Mouse (Mus musculus): ENCODE results near the gene Arhgef17. TPM values are rescaled to one million over a fixed set of nuclear protein-coding genes. Genes with fewer than 3 reads are reported as not detected.

Arhgef17 gene
- polyA plus RNA-seq, 1 experiment from 2014 or later = 6.5 TPM

DNA sequence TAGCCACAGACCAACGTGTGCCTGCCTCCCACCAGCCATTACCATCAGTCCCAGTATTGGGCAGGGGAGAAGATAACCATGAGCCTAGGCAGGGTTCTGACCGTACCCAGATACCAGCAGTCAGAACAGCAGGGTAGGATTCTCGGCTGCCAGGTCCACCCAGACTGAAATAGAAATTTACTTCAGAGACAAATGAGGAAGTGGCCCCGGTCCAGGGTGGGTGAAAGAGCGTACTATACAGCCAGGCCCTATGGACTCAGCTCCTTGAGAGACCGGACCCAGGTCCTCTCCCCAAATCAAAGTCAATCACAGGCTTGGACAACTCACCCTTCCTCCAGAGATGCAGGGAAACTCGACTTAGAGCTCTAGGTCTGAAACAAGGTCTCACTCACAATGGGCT, 29.2 kb upstream of the Arhgef17 start:
- Histone ChIP-seq H3K27me3 (ENCODE audit: poor library complexity, severe bottlenecking) (no peaks in the 10 kb centered on the region), H3K4me3 (no peak overlapping the region), H3K9me3 (no peaks in the 10 kb centered on the region), H3K27ac (no peak overlapping the region), H3K4me1 (peaks cover 18% of the 10 kb centered on the region), H3K36me3 (replicated peaks) (no peaks in the 10 kb centered on the region)
- 81% methylated on average over 7 of the region's 7 CpGs for WGBS
- DNase-seq (ENCODE audit: extremely low spot score, low spot score) = no peak

DNA sequence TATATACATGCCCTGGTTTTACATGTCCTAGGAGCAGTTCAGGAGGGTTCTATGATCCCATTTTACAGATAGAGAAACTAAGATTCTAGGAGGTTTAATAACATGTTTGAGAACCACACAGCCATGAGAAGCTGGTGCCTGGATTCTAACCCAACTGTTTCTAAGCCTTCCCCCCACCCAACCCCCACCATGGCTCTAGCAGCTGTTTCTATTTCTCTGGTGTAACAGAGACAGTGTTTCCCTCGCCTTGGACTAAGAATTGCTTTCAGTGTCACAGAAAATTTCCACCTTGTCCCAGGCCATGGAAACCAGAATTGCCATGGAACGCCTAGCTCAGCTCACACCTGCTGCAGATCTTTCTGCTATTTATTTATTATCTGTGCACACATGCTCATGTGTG, 28.6 kb upstream of the Arhgef17 start:
- Histone ChIP-seq H3K27ac (no peak overlapping the region), H3K4me1 (peaks cover 14% of the 10 kb centered on the region), H3K9me3 (no peaks in the 10 kb centered on the region), H3K4me3 (no peak overlapping the region), H3K36me3 (replicated peaks) (no peaks in the 10 kb centered on the region), H3K27me3 (ENCODE audit: poor library complexity, severe bottlenecking) (no peaks in the 10 kb centered on the region)
- 73% methylated on average over 2 of the region's 2 CpGs for WGBS
- DNase-seq (ENCODE audit: extremely low spot score, low spot score) = no peak

DNA sequence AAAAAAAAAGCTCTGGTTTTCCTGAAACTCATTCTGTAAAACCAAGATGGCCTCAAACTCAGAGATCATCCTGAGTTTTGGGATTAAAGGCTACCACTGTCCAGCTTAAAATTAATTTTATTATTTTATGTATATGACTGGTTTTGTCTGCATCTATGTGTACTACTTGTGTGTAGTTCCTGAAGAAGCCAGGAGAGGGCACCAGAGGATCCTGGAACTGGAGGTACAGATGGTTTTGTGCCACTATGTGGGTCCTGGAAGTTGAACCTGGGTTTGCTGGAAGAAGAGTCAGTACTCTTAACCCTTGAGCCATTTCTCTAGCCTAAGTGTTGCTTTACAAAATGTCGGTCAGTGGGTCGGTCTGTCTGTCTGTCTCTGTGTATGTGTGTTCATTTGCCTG, 26.5 kb upstream of the Arhgef17 start:
- Histone ChIP-seq H3K27me3 (ENCODE audit: poor library complexity, severe bottlenecking) (no peaks in the 10 kb centered on the region), H3K4me3 (no peak overlapping the region), H3K4me1 (peaks cover 3% of the 10 kb centered on the region), H3K36me3 (replicated peaks) (no peaks in the 10 kb centered on the region), H3K27ac (no peak overlapping the region), H3K9me3 (no peaks in the 10 kb centered on the region)
- no peak for DNase-seq (ENCODE audit: extremely low spot score, low spot score)
- 90% methylated on average over 2 of the region's 2 CpGs for WGBS

DNA sequence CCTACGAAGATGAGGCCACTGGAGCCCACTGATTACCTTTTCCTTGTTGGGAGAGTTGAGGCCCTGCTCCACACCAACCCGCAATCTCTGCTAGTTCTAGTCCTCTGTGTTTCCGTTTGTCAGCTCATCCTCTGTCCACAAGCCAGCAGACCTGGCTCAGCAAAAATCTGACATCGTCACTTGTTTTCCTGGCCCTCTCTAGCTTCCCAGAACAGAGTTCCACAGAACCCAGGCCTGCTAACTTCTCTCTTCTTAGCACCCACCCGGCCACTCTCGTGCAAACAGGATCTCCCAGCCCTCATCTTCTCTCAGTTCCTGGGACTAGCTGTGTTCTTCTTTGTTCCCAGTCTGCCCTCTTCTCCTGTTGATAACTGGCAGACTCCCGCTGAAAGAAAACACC, 20.8 kb upstream of the Arhgef17 start:
- H3K27me3 ChIP-seq (ENCODE audit: poor library complexity, severe bottlenecking) = no peaks in the 10 kb centered on the region
- 89% methylated on average over 7 of the region's 7 CpGs for WGBS

DNA sequence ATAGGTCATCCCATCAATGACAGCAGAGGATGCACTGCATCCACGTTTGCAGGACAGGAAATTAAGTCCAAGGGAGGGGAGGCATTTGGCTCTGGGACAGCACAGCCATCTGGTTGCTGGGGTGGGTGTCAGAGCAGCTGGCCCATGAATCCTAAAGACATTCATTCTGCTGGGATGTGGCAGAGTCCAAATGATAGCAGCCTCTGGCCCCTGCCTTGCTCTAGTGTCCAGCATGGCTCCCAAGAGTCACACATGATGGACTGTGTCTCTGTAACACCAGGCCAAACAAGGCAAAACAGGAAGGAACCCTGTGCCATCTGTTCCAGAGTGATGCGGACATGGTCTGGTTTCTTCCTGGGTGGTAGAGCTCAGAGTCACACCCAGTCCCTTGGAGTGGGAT, 20.0 kb upstream of the Arhgef17 start:
- H3K9me3 ChIP-seq = no peaks in the 10 kb centered on the region
- WGBS = 75% methylated on average over 2 of the region's 2 CpGs
- H3K36me3 ChIP-seq (replicated peaks) = no peaks in the 10 kb centered on the region
- no peak overlapping the region for H3K27ac ChIP-seq
- H3K27me3 ChIP-seq (ENCODE audit: poor library complexity, severe bottlenecking) = no peaks in the 10 kb centered on the region
- no peak for DNase-seq (ENCODE audit: extremely low spot score, low spot score)
- H3K4me3 ChIP-seq = no peak overlapping the region
- H3K4me1 ChIP-seq = peaks cover 22% of the 10 kb centered on the region

More for the DNA sequence above, 20.8 kb upstream of the Arhgef17 start:
- Histone ChIP-seq H3K4me1 (peaks cover 20% of the 10 kb centered on the region), H3K4me3 (no peak overlapping the region), H3K9me3 (no peaks in the 10 kb centered on the region), H3K36me3 (replicated peaks) (no peaks in the 10 kb centered on the region), H3K27ac (no peak overlapping the region)
- no peak for DNase-seq (ENCODE audit: extremely low spot score, low spot score)

DNA sequence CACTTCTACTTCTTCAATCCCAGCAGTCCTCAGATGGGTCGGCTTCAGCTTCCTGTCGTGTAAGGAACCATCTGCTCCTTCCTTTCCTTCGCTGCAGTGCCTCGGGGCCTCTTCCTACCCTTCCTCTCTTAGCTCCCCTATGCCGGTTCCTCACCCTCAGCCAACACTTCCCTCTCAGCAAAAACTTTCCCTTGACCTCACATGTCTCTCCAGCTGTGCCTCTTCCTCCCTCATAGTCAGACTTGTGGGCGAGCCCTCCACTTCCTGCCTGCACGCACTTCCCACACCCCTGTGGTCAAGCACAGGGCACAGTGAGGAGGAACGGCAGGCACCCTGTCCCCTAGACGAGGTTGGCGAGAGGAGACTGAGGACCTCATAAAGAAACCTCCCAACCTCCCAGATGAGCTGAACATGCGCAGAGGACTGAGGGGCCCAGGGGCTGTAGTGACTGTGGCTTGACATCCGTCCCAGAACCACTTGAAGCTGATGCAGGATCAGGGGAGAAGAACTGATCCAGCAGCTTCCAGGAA, 18.6 kb upstream of the Arhgef17 start:
- no peak for DNase-seq (ENCODE audit: extremely low spot score, low spot score)
- no peaks in the 10 kb centered on the region for H3K36me3 ChIP-seq (replicated peaks)

DNA sequence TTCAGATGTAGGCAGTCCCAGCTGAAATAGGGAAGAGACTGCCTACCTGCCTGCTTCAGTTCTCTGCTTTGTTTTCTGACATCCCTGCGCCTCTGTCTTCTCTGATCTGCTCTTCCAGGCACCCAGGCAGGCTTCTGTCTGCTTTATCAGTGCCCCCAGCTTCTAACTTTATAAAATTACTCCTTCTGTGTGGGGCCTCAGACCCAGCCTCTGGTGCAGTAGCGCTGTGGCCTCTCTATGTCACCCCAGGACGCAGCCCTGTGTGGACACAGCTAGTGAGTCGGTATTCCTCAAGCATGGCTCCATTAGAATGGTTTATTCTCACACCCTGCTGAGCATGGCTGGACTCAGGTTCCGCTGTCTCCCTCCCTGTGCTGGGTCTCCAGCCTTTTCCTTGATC, 18.1 kb upstream of the Arhgef17 start:
- 66% methylated on average over 5 of the region's 5 CpGs for WGBS
- Histone ChIP-seq H3K36me3 (replicated peaks) (no peaks in the 10 kb centered on the region), H3K27ac (peak overlapping the region; percentile 21; the same call in 1 of the 2 replicates), H3K9me3 (no peaks in the 10 kb centered on the region), H3K4me3 (no peak overlapping the region), H3K4me1 (peaks cover 28% of the 10 kb centered on the region), H3K27me3 (ENCODE audit: poor library complexity, severe bottlenecking) (no peaks in the 10 kb centered on the region)
- DNase-seq (ENCODE audit: extremely low spot score, low spot score) = no peak

More for the DNA sequence above, 18.6 kb upstream of the Arhgef17 start:
- Histone ChIP-seq H3K27ac (peak overlapping the region; percentile 62; the same call in 1 of the 2 replicates), H3K27me3 (ENCODE audit: poor library complexity, severe bottlenecking) (no peaks in the 10 kb centered on the region), H3K9me3 (no peaks in the 10 kb centered on the region), H3K4me1 (peaks cover 28% of the 10 kb centered on the region), H3K4me3 (no peak overlapping the region)
- WGBS = 70% methylated on average over 12 of the region's 12 CpGs

DNA sequence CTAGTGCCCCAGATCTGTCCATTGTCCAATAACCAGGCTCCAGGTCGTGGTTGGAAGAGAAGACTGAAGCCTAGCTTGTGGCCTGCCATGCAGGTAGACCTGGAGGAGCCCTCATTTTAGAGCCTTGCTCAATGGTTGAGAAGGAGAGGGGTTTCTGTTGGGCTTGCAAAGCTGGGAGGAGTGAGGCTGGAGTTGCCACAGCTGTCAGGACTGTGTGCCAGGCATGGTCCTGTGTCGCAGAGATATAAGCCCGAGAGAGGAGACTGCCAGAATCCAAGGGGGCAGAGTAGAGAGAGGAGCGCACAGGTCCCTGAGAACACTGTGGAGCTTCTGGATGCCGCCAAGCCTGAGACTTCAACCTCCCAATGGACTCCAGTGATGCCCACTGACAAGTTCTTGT, 12.8 kb upstream of the Arhgef17 start:
- WGBS = 85% methylated on average over 5 of the region's 5 CpGs
- Histone ChIP-seq H3K27ac (peak overlapping the region; percentile 79; the same call in 1 of the 2 replicates), H3K4me1 (peaks cover 30% of the 10 kb centered on the region), H3K27me3 (ENCODE audit: poor library complexity, severe bottlenecking) (peaks cover 10% of the 10 kb centered on the region; the same call in 1 of the 2 replicates), H3K4me3 (no peak overlapping the region), H3K9me3 (no peaks in the 10 kb centered on the region), H3K36me3 (replicated peaks) (no peaks in the 10 kb centered on the region)
- DNase-seq (ENCODE audit: extremely low spot score, low spot score) = no peak

DNA sequence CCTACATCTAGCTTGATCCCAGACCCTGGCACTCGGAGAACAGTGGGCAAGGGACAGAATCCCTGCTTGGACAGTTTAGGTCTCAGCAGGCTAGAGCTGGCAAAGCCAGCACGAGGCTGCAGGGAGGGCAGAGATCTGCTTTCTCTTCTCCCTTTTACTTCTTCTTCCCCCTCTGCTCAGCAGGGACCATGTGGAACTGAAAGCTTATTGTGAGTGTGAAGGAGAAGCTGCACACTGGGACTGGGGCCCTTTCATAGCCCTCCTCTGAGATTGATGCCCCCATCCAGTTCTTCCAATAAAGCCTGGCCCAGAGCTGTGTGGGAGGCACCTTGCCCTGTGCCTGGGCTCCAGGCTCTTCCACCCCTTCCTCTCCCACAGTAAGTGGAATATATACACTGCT, 12.4 kb upstream of the Arhgef17 start:
- H3K9me3 ChIP-seq = no peaks in the 10 kb centered on the region
- no peak overlapping the region for H3K4me3 ChIP-seq
- no peak for DNase-seq (ENCODE audit: extremely low spot score, low spot score)
- H3K27me3 ChIP-seq (ENCODE audit: poor library complexity, severe bottlenecking) = peaks cover 10% of the 10 kb centered on the region; the same call in 1 of the 2 replicates
- peak overlapping the region; percentile 79 for H3K27ac ChIP-seq
- peaks cover 30% of the 10 kb centered on the region for H3K4me1 ChIP-seq
- 74% methylated on average over 2 of the region's 2 CpGs for WGBS
- no peaks in the 10 kb centered on the region for H3K36me3 ChIP-seq (replicated peaks)

DNA sequence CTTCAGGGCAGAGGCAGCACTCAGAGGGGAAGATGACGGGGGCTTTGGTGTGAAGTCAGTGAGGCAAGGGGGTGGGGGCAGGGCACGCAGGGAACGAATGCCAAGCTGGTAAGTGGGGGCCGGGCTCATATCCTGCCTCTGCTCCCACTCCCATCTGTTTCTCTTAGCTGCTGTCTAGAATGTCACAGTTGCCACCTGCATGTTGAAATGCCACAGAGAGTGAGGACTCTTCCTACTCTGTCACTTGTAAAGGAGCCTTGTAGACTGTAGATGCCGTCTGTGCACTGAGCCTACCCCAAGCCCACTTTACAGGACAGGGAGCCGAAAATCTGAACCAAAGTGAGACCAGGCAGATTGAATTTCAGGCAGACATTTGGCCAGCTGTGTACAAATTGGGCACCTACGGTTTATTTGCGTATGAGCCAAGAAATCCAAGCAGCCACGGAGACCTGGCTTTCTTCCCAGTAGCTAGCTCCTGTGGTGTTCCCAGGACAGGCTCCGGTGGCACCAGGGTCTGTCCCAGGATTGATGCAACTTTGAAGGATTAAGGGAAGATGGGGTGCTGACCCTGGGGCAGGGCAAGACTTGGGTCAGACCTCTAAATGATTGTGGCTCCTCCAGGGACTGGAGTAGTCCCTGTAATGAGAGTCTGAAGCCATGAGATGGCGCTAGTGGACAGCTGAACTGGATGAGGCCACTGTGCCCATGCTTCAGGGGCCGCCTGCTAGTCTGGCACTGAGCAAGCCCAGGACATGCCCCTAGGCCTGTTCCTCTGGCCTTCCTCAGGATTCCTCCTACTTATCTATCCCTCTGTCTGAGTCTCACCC, 11.1 kb upstream of the Arhgef17 start:
- peak; percentile 71 for DNase-seq (ENCODE audit: extremely low spot score, low spot score)
- Histone ChIP-seq H3K36me3 (replicated peaks) (no peaks in the 10 kb centered on the region), H3K27ac (peak overlapping the region; percentile 79), H3K4me3 (no peak overlapping the region), H3K9me3 (no peaks in the 10 kb centered on the region), H3K27me3 (ENCODE audit: poor library complexity, severe bottlenecking) (peaks cover 10% of the 10 kb centered on the region; the same call in 1 of the 2 replicates), H3K4me1 (peaks cover 34% of the 10 kb centered on the region)
- WGBS = 63% methylated on average over 12 of the region's 12 CpGs

DNA sequence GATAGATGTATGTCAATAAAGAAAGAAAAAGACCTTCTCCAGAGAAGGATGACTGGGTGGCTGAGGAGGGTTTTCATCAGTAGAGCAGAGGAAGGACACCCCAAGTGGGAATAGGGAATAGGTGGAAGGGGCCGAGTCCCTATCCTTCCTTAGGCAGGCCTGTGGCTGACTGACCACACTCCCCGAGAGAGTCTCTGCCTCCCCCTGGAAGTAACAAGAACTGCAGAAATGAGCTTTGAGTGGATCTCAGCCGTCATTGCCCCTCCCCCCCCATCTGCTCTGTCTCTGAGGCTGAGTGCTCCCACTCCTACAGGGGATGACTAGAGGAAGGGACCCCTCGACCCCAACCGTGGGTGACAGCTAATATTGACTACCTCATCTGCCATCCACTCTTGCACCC, 9.3 kb upstream of the Arhgef17 start:
- no peak for DNase-seq (ENCODE audit: extremely low spot score, low spot score)
- H3K27me3 ChIP-seq (ENCODE audit: poor library complexity, severe bottlenecking) = peaks cover 10% of the 10 kb centered on the region; the same call in 1 of the 2 replicates
- H3K9me3 ChIP-seq = no peaks in the 10 kb centered on the region
- no peak overlapping the region for H3K27ac ChIP-seq
- H3K4me1 ChIP-seq = peaks cover 27% of the 10 kb centered on the region
- no peak overlapping the region for H3K4me3 ChIP-seq
- no peaks in the 10 kb centered on the region for H3K36me3 ChIP-seq (replicated peaks)
- 46% methylated on average over 5 of the region's 5 CpGs for WGBS

DNA sequence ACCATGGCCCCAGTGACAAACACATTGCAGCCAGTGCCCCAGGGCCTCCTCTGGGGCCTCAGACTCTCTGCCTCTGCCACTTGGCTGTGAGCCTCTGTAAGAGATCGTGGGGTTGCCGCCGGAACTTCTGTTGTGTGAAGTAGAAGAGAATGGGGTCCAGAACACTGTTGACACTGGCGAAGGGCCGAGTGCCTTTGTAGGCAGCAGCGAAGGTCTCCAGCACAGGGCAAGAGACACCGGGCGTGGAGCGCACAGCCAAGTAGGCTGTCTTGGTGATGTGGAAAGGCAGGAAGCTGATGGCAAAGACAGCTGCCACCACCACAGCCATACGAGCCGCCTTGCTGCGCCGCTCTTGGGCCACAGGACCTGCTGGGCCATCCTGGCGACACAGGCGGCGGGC, 6.2 kb upstream of the Arhgef17 start:
- Histone ChIP-seq H3K9me3 (no peaks in the 10 kb centered on the region), H3K27ac (no peak overlapping the region), H3K4me1 (peaks cover 17% of the 10 kb centered on the region), H3K27me3 (ENCODE audit: poor library complexity, severe bottlenecking) (peaks cover 13% of the 10 kb centered on the region; the same call in 1 of the 2 replicates), H3K36me3 (replicated peaks) (no peaks in the 10 kb centered on the region), H3K4me3 (no peak overlapping the region)
- DNase-seq (ENCODE audit: extremely low spot score, low spot score) = no peak
- 90% methylated on average over 16 of the region's 16 CpGs for WGBS

DNA sequence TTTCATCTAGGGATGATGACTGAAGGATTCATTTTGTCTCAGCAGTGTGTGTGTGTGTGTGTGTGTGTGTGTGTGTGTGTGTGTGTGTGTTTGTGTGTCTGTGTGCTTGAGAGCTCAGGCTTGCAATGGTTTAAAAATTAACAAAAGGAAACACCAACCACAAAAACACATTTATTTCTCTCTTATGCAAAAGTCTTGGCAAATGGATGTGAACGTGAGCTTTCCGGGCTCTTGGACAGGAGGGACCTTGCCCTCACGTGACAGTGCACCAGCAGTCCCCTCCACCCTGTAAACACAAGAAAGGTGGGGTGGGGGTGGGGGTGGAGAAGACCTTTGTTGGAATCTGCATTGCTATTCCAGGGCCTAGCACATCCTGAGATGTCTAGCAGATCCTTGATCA, 5.6 kb upstream of the Arhgef17 start:
- H3K27ac ChIP-seq = no peak overlapping the region
- H3K4me1 ChIP-seq = peaks cover 17% of the 10 kb centered on the region
- no peak for DNase-seq (ENCODE audit: extremely low spot score, low spot score)
- no peaks in the 10 kb centered on the region for H3K36me3 ChIP-seq (replicated peaks)
- 91% methylated on average over 3 of the region's 3 CpGs for WGBS
- H3K4me3 ChIP-seq = no peak overlapping the region
- peaks cover 13% of the 10 kb centered on the region; the same call in 1 of the 2 replicates for H3K27me3 ChIP-seq (ENCODE audit: poor library complexity, severe bottlenecking)
- no peaks in the 10 kb centered on the region for H3K9me3 ChIP-seq

Measured in forebrain, embryonic 10.5 days (tissue).